Mouse (Mus musculus) cerebellum, adult 2 months (tissue): ENCODE data around the gene Lgals9. TPM values are rescaled to one million over a fixed set of nuclear protein-coding genes. Genes with fewer than 3 reads are reported as not detected.

Experiments
- DNase-seq, 2 experiments: peaks; one replicate each; pipeline ENCODE4 v3.0.0; 2021
- H3K27ac ChIP-seq: fragments of 200-500 bp; 2 replicates; pipeline ENCODE4 v1.5.1; 2012; ENCODE audit warnings: low read length, control low read depth, inconsistent platforms; ENCODE audit not compliant: insufficient read depth
- H3K27me3 ChIP-seq: fragments of 200-500 bp; 2 replicates; pipeline ENCODE4 v1.6.1; 2012; ENCODE audit warnings: inconsistent platforms, mild to moderate bottlenecking, low read length, moderate library complexity; ENCODE audit not compliant: control insufficient read depth, insufficient read depth
- H3K4me1 ChIP-seq: fragments of 200-500 bp; 2 replicates; pipeline ENCODE4 v1.6.1; 2011; ENCODE audit warnings: low read length; ENCODE audit not compliant: control insufficient read depth, insufficient read depth
- H3K4me3 ChIP-seq: fragments of 200-500 bp; replicated peaks from 2 replicates; pipeline ENCODE3; 2011; ENCODE audit warnings: mild to moderate bottlenecking, low read depth, low read length, control low read depth; ENCODE audit not compliant: insufficient read depth
- CTCF ChIP-seq: fragments of 200-500 bp; IDR thresholded peaks from 2 replicates; pipeline ENCODE4 v1.5.1; 2011; ENCODE audit warnings: low read depth, mild to moderate bottlenecking, control low read depth, low read length, moderate library complexity, borderline replicate concordance; ENCODE audit not compliant: insufficient read depth
- POLR2A ChIP-seq: fragments of 200-500 bp; IDR thresholded peaks from 2 replicates; pipeline ENCODE4 v1.6.1; 2011; ENCODE audit warnings: low read length, control low read depth, borderline replicate concordance; ENCODE audit not compliant: insufficient read depth
- WGBS: fragments of 180-500 bp; shearing (Covaris S2); methylation state at CpG from one replicate; pipeline ENCODE4 v1.1.7; 2018; 5-methylcytosine and 5-hydroxymethylcytosine counted together
- polyA plus RNA-seq: library from polyadenylated mRNA; depleted of rRNA; stranded (reverse); fragments of >200 nt; gene quantifications from 2 replicates; pipeline ENCODE4 v1.2.3, GENCODE M21; 2012

Lgals9 gene
- polyA plus RNA-seq, 1 experiment, result 8.7 TPM

GRCm38 (mm10) chr11:79022836-79023235 is 38.1 kb upstream of the Lgals9 start:
- no peak overlapping the region for H3K4me3 ChIP-seq
- no peaks in the 10 kb centered on the region for H3K27me3 ChIP-seq
- H3K4me1 ChIP-seq, result no peaks in the 10 kb centered on the region
- TF ChIP-seq POLR2A (no peak), CTCF (no peak)
- WGBS, result 81% methylated on average over 4 of the region's 4 CpGs
- no peak overlapping the region for H3K27ac ChIP-seq
- DNase-seq, result no peak

- no peak for TF ChIP-seq POLR2A
- TF ChIP-seq CTCF, result no peak
- Histone ChIP-seq H3K27ac (no peak overlapping the region), H3K27me3 (no peaks in the 10 kb centered on the region), H3K4me1 (no peaks in the 10 kb centered on the region; the same call in 1 of the 2 replicates), H3K4me3 (no peak overlapping the region)
- DNase-seq, result no peak
- 75% methylated on average over 21 of the region's 21 CpGs for WGBS
Observed at GRCm38 (mm10) chr11:79020535-79021045, 35.8 kb upstream of the Lgals9 start.

GRCm38 (mm10) chr11:79019839-79020534 is 35.2 kb upstream of the Lgals9 start:
- no peak overlapping the region for H3K27ac ChIP-seq
- no peak for DNase-seq
- no peak overlapping the region for H3K4me3 ChIP-seq
- no peak for TF ChIP-seq POLR2A
- peak; percentile 28; the same call in 1 of the 2 replicates for TF ChIP-seq CTCF
- no peaks in the 10 kb centered on the region; the same call in 1 of the 2 replicates for H3K4me1 ChIP-seq
- WGBS, result 69% methylated on average over 17 of the region's 17 CpGs
- H3K27me3 ChIP-seq, result no peaks in the 10 kb centered on the region

GRCm38 (mm10) chr11:79018954-79019704 is 34.4 kb upstream of the Lgals9 start:
- no peaks in the 10 kb centered on the region; the same call in 1 of the 2 replicates for H3K4me1 ChIP-seq
- WGBS, result 54% methylated on average over 11 of the region's 11 CpGs
- TF ChIP-seq POLR2A (no peak), CTCF (peak; percentile 69)
- no peaks in the 10 kb centered on the region for H3K27me3 ChIP-seq
- H3K4me3 ChIP-seq, result no peak overlapping the region
- peak; percentile 32 to 64 for DNase-seq
- no peak overlapping the region for H3K27ac ChIP-seq

GRCm38 (mm10) chr11:79017161-79017606 is 32.4 kb upstream of the Lgals9 start:
- DNase-seq, result no peak
- TF ChIP-seq POLR2A, result no peak
- no peak for TF ChIP-seq CTCF
- H3K4me3 ChIP-seq, result no peak overlapping the region
- 63% methylated on average over 7 of the region's 7 CpGs for WGBS
- H3K27ac ChIP-seq, result no peak overlapping the region
- no peaks in the 10 kb centered on the region for H3K27me3 ChIP-seq
- no peaks in the 10 kb centered on the region; the same call in 1 of the 2 replicates for H3K4me1 ChIP-seq

GRCm38 (mm10) chr11:79016236-79016635 is 31.5 kb upstream of the Lgals9 start:
- no peaks in the 10 kb centered on the region for H3K27me3 ChIP-seq
- H3K4me1 ChIP-seq, result no peaks in the 10 kb centered on the region; the same call in 1 of the 2 replicates
- H3K4me3 ChIP-seq, result no peak overlapping the region
- WGBS, result 25% methylated on average over 12 of the region's 12 CpGs
- no peak overlapping the region for H3K27ac ChIP-seq
- DNase-seq, result no peak
- TF ChIP-seq POLR2A, result no peak
- no peak for TF ChIP-seq CTCF

- no peak for DNase-seq
- H3K27ac ChIP-seq, result no peak overlapping the region
- WGBS, result 81% methylated on average over 24 of the region's 24 CpGs
- TF ChIP-seq POLR2A (no peak), CTCF (no peak)
- H3K4me1 ChIP-seq, result no peaks in the 10 kb centered on the region; the same call in 1 of the 2 replicates
- H3K4me3 ChIP-seq, result no peak overlapping the region
- no peaks in the 10 kb centered on the region for H3K27me3 ChIP-seq
Observed at GRCm38 (mm10) chr11:79015660-79016215, 31.0 kb upstream of the Lgals9 start.
